10 mouse cellular contexts compared by ENCODE assay signal in the genomic region with DNA sequence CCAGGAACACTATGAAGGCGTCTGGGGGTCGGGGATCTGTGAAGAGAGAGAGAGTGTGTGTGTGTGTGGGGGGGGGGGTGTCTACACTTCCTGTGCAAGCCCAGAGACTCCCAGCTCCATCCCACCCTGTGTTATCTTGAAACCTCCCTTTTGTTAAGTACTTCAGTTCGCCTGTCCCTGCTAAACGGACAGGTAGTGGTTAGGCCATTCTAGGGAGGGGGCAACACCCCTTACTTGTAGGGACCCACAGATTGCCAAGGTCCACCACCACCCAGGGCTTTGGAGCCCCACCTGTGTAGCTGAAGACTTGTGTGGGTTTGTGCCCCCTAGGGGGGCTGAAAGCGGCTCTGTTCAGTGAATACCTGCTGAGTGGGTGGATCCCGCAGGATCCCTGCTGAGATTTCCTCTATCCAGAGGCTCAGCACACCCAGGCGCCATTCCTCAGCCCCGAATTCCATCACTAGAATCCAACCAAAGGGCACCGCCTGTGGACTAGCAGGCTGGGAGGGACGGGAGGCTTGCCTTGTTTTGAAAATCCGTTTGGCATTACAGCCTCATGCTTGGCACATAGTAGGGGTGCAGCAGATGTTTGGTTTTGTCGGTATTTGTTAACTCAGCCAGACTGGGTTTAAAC. TPM values are rescaled to one million over a fixed set of nuclear protein-coding genes. Genes with fewer than 3 reads are reported as not detected.
DNase-seq lines count a peak whose midpoint lies in the region; ATAC-seq and TF ChIP-seq lines count a peak whose summit lies in the region.
"Had no signal": no experiment of that assay in that cellular context is flagged by ENCODE, and none has a peak within 500 bp of the region (broad histone marks: within the 10 kb centered on the region; RNA-seq: fewer than 3 reads in every experiment).

No protein-coding gene starts in this region.

- ATAC-seq in heart, embryonic 15.5 days (replicated peaks; ENCODE audit: insufficient number of reproducible peaks, insufficient read depth, low FRiP score, low read depth): no peak
- ATAC-seq in intestine, embryonic 15.5 days: no peak
- ATAC-seq in midbrain, postnatal 0 days (ENCODE audit: low FRiP score): no peak
- ATAC-seq: Patski had no signal

- peak overlapping the region; percentile 95 for H3K4me2 ChIP-seq in heart, embryonic 15.5 days
- H3K4me2 ChIP-seq in intestine, embryonic 15.5 days (replicated peaks): peak overlapping the region; percentile 97
- H3K4me2 ChIP-seq in midbrain, postnatal 0 days (ENCODE audit: low read depth, low read length, poor library complexity, severe bottlenecking): peak overlapping the region; percentile 9; the same call in 1 of the 2 replicates

- H3K9ac ChIP-seq in heart, embryonic 15.5 days: peak overlapping the region; percentile 63
- H3K9ac ChIP-seq in intestine, embryonic 15.5 days: peak overlapping the region; percentile 38
- no peak overlapping the region for H3K9ac ChIP-seq in midbrain, postnatal 0 days (replicated peaks; ENCODE audit: low read length, poor library complexity, severe bottlenecking)

- peaks cover 14% of the 10 kb centered on the region for H3K27me3 ChIP-seq in heart, embryonic 15.5 days
- H3K27me3 ChIP-seq in intestine, embryonic 15.5 days (replicated peaks): peaks cover 4% of the 10 kb centered on the region
- peaks cover 36% of the 10 kb centered on the region for H3K27me3 ChIP-seq in midbrain, postnatal 0 days (ENCODE audit: insufficient read depth, low read length)
- H3K27me3 ChIP-seq: Patski had no signal

- WGBS in heart, embryonic 15.5 days: 40% methylated on average over 12 of the region's 12 CpGs
- 35% methylated on average over 12 of the region's 12 CpGs for WGBS in intestine, embryonic 15.5 days
- WGBS in midbrain, postnatal 0 days: 20% methylated on average over 12 of the region's 12 CpGs

- H3K9me3 ChIP-seq in heart, embryonic 15.5 days (replicated peaks): no peaks in the 10 kb centered on the region
- no peaks in the 10 kb centered on the region for H3K9me3 ChIP-seq in intestine, embryonic 15.5 days
- H3K9me3 ChIP-seq in midbrain, postnatal 0 days (ENCODE audit: low read length): no peaks in the 10 kb centered on the region

- no peaks in the 10 kb centered on the region for H3K36me3 ChIP-seq in heart, embryonic 15.5 days
- no peaks in the 10 kb centered on the region for H3K36me3 ChIP-seq in intestine, embryonic 15.5 days
- no peaks in the 10 kb centered on the region for H3K36me3 ChIP-seq in midbrain, postnatal 0 days (ENCODE audit: insufficient read depth, low read length)

- H3K4me1 ChIP-seq in heart, embryonic 15.5 days (replicated peaks): peaks cover 64% of the 10 kb centered on the region
- H3K4me1 ChIP-seq in intestine, embryonic 15.5 days (replicated peaks): peaks cover 66% of the 10 kb centered on the region
- H3K4me1 ChIP-seq in midbrain, postnatal 0 days (ENCODE audit: insufficient read depth, low read length): peaks cover 7% of the 10 kb centered on the region

- peak overlapping the region; percentile 90 for H3K27ac ChIP-seq in heart, embryonic 15.5 days
- peak overlapping the region; percentile 45 for H3K27ac ChIP-seq in intestine, embryonic 15.5 days
- no peak overlapping the region for H3K27ac ChIP-seq in midbrain, postnatal 0 days (ENCODE audit: low read depth, low read length)

- no peak for TF ChIP-seq CTCF in midbrain, postnatal 0 days (IDR thresholded peaks at IDR 0.05)

- peak overlapping the region; percentile 65 for H3K4me3 ChIP-seq in heart, embryonic 15.5 days
- peak overlapping the region; percentile 59 for H3K4me3 ChIP-seq in intestine, embryonic 15.5 days (replicated peaks)
- H3K4me3 ChIP-seq in midbrain, postnatal 0 days (ENCODE audit: low read depth, low read length): no peak overlapping the region

- DNase-seq in heart, adult 9 months (ENCODE audit: low spot score in 2 of 2): no peak
- peak; percentile 93 for DNase-seq in ZHBTc4 (ENCODE audit: low read depth, low spot score)
- DNase-seq in midbrain, postnatal 0 days (ENCODE audit: low spot score): no peak
- DNase-seq in frontal cortex, postnatal 25 days (ENCODE audit: low spot score in 2 of 2): no peak
- no peak for DNase-seq in cerebellum, adult 9-11 months
- DNase-seq in gastrocnemius, postnatal 4 days (ENCODE audit: low spot score in 2 of 2): no peak
- DNase-seq: thymus, postnatal 36 days had no signal

RNA-seq across cellular contexts. Expression of gene Snai1, which starts 2.6 kb away (rescaled TPM):
- polyA plus RNA-seq in heart, embryonic 15.5 days (2015; fragmentation: Nextera tagmentation; extraction: Ambion mirVana): 14.0 and 19.5 TPM in 2 replicates
- polyA plus RNA-seq in intestine, embryonic 15.5 days (2015; fragmentation: Nextera tagmentation; extraction: Ambion mirVana): 14.3 and 16.1 TPM in 2 replicates
- 0.28 and 0.71 TPM in 2 replicates for total RNA-seq in midbrain, postnatal 0 days (2014; rRNA removed)
- polyA plus RNA-seq in midbrain, postnatal 0 days (2015; fragmentation: Nextera tagmentation; extraction: Ambion mirVana): 3.8 and 5.1 TPM in 2 replicates
- total RNA-seq in gastrocnemius, postnatal 4 days (2021): 1 to 10 TPM; 6.3 to 7.0 TPM

RNA-seq across cellular contexts. Expression of gene Spata2, which starts 47.9 kb away (rescaled TPM):
- 13.8 and 14.9 TPM in 2 replicates for polyA plus RNA-seq in heart, embryonic 15.5 days (2015; fragmentation: Nextera tagmentation; extraction: Ambion mirVana)
- polyA plus RNA-seq in intestine, embryonic 15.5 days (2015; fragmentation: Nextera tagmentation; extraction: Ambion mirVana): 12.7 and 13.8 TPM in 2 replicates
- 39.2 and 41.5 TPM in 2 replicates for total RNA-seq in midbrain, postnatal 0 days (2014; rRNA removed)
- polyA plus RNA-seq in midbrain, postnatal 0 days (2015; fragmentation: Nextera tagmentation; extraction: Ambion mirVana): 27.6 and 29.9 TPM in 2 replicates
- total RNA-seq in gastrocnemius, postnatal 4 days (2021): 10 to 100 TPM; 16.2 to 19.5 TPM

RNA-seq across cellular contexts. Expression of gene Rnf114, which starts 48.1 kb away (rescaled TPM):
- 57.9 and 73.0 TPM in 2 replicates for polyA plus RNA-seq in heart, embryonic 15.5 days (2015; fragmentation: Nextera tagmentation; extraction: Ambion mirVana)
- 65.3 and 73.3 TPM in 2 replicates for polyA plus RNA-seq in intestine, embryonic 15.5 days (2015; fragmentation: Nextera tagmentation; extraction: Ambion mirVana)
- total RNA-seq in midbrain, postnatal 0 days (2014; rRNA removed): 78.2 and 83.4 TPM in 2 replicates
- polyA plus RNA-seq in midbrain, postnatal 0 days (2015; fragmentation: Nextera tagmentation; extraction: Ambion mirVana): 84.2 and 84.9 TPM in 2 replicates
- 10 to 100 TPM; 22.6 to 23.3 TPM for total RNA-seq in gastrocnemius, postnatal 4 days (2021)

Comparison
In these comparisons a context has a peak if more than half of its experiments do, and no peak if none do; other contexts are left out.
1. H3K4me2 ChIP-seq: peak in every context shown above with its lines; median percentile 97 in intestine, embryonic 15.5 days; 95 in heart, embryonic 15.5 days; 9 in midbrain, postnatal 0 days.